Mouse (Mus musculus) spleen, adult 18-20 months (tissue): Measurements from ENCODE around the gene Tvp23b.

Experiments used
- DNase-seq, 2 experiments: peaks; one replicate each; pipeline ENCODE4 v3.0.0; 2022; ENCODE audit warnings: mixed read lengths in 2 of 2

Gene Tvp23b

DNA sequence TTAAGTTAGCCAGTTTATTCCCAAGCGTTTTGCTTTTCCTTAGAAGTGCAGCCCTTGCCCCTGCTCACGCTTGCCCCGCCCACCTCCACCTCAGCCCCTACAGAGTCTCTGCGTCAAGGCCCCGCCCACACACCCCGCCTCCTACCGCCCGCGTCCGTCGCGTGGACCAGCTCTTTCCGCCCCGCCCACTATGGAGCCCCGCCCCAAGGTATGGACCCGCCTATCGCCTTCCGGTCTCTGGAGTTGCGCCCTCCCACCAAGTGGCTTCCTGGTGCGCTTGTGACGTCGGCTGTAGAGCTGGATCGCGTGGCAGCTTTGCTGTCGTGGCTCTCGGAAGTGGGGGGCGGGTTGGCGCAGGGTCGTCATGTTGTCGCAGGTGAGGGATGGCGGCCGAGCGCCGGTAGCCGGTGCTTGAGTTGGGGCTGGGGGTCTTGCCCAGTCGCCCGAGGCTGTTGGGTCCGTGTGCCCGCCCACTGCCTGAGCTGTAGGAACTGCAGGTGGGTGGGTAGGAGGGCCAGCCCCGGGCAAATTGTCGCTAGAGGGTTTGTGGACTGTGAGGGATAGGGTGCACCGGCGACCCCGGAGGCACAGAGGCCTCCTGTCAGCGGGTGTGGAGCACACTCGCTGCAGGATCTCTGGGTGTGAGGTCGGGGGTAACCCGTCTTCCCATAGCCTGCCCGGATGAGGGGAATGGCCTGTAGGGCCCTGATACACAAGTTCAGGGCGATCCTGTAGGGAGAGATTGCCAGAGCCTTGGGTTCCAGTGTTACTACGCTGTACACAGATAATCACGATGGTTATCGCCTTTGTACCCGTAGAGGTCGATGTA lies at the start of gene Tvp23b:
Tvp23b (plus strand) TSS at position 236 of the 829 bp plus-strand sequence.
- DNase-seq, result peak; percentile 98 to 100

DNA sequence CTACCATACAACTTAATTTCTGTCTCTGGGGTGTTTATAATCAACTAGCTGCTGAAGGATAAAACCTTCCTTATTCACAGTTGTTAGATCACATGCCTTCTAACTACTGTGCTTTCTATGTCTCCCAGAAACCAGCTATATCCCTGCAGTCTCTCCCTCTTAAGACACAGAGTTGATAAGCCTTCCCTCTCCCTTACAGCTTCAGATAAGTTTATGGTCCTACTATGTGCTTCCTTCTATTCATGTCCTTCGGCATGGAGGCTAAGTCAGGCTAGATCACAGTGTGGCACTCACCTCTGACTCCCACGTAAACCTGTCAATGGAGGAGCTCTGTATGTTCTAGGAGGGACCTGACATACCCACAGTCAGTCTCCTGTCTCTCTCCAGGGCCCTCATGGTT lies 48.9 kb upstream of the Tvp23b start:
- DNase-seq, result no peak

DNA sequence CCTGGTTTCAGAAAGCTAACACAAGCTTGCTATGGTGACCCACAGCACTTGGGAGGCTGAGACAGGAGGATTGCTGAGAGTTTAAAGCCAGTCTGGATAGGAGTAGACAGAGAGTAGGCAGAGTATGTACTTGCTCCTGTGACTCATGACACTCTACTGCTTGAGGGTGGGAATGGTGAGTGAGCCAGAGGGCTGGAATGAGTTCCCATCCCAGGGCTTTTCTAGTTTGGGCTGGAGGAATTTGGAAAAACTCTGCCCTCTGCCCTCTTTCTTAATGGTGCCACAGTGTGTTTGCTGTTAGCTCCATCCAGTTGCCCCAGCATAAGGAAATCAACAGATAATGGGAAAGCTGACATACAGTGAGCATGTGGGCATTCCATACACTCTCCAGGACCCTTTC lies 47.3 kb upstream of the Tvp23b start:
- DNase-seq, result no peak

DNA sequence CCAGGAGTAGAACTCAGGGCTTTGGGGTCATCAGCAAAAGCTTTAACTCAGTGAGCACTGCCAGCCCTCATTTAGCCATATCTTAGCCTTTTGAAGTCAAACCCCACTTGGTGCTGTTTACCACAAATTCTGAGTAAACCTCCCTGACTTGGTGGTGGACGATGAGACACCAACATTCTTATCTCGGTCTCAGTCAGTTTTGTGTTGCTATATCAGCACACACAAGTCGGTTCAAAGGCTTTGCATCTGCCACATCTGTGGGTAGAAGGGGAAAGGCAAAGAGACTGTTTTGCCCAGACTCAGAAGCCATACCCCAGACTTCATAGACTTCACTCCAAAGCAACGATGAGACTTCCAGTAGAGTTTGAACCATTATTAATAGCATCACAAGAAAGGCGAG lies 34.7 kb upstream of the Tvp23b start:
- DNase-seq, result no peak

DNA sequence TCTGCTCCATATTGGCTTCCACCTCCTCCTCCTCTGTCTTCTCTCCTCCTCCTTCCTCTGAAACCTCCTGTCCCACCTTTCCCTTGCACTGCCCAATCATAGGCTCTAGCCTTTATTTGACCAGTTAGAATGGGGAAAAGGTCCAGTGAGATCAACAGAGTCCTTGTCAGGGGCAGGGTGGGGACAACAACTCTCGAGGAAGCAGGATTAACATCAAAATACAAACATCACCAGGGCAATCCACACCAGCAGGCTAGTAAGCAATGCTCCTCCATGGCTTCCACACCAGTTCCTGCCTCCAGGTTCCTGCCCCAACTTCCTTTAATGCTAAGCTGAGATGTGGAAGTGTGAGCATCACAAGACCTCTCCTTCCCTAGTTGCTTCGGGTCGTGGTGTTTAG lies 33.5 kb upstream of the Tvp23b start:
- DNase-seq, result no peak

DNA sequence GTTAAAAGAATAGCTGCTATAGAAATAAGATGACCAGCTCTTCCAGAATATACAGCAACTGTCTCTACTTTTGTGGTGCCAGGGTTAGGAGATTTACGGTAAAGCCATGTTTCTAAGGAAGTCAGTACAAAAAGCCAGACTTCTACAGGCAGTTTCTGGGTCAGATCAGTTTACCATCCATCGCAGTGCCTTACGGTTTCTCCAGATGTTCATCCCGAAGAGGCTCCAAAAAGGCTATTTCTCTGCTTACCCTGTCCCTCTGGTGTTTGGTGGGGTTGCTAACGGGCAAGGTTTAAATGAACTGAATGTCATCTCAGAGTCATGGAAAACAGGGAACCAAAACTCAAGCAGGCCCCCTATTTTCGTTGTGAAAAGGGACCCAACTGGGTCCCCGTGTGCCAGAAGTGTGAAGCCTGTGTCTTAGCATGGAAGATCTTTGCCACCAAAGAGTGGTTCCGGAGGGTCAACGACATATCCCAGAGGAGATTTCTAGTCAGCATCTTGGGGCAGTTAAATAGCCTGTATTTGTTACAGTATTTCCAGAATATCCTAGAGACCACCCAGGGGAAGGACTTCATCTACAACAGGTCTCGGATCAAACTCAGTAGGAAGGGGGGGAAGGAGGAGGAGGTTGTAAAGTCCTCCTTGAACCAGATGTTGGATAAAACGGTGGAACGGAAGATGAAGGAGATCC lies 32.1 kb upstream of the Tvp23b start, which contains the start of gene Fbxw10:
Fbxw10 (plus strand) TSS at position 109 of the 694 bp plus-strand sequence.
- DNase-seq, result peak in 1 of 2 experiments; percentile 30

DNA sequence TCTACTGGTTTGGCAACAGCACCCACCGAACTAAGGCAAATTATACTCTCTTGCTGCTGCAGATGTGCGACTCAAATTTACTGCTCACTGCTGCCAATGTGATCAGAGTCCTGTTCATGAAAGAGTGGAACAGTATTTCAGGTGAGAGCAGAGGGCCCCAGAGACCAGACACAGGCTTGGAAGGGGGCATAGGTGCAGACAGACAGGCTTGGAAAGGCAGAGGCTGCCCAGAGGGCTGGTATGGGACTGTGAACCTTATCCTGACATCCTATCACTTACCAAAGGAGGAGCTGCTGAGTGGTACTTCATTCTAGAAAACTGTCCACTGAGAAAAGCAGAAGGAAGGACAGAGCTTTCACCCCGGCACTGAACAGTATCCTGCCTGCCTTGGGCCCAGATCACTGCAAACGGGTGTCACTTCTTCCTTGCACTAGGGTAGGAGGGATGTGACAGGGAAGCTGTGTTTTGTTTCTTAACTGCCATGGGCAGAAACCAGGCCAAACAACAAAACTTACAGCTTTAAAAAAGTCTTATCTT lies 31.5 kb upstream of the Tvp23b start:
- DNase-seq, result peak in 1 of 2 experiments; percentile 8

DNA sequence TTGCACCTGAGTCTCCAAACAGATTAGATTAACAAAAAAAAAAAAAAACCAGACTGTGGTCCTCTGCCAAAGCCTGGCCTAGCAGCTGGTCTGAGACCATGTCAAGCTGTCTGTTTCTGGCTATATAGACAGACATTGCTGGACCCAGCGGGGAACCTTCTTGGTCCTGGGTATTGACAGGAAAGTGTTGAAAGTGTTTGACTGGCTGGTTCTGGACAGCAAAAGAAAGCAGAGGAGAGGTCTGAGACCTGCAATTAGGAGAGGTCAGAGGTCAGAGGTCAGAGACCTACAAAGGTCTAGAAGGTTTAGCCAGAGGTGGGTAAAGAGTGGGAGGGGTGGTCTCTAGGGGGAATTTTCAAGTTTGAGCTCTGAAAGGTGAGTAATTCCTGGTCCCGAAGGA lies 31.0 kb upstream of the Tvp23b start:
- DNase-seq, result no peak

DNA sequence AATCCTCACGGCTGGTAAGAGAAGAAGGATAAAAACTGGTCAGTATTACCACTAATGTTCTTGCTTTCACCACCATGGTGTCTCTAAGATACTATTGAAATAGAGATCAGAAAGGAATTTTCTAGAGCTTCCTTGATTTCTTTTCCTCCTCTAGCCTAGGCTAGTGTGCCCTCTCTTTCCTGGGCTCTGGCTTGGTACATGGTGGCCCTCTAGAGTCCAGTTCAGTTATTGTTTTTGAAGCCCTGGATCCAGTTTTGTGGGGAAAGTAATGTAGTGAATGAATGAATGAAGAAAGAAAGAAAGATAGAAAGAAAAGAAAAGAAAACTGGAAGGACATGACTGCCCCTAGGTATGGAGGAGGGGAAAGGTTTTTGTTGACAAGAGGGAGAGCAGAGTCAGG lies 28.1 kb upstream of the Tvp23b start:
- DNase-seq, result no peak

DNA sequence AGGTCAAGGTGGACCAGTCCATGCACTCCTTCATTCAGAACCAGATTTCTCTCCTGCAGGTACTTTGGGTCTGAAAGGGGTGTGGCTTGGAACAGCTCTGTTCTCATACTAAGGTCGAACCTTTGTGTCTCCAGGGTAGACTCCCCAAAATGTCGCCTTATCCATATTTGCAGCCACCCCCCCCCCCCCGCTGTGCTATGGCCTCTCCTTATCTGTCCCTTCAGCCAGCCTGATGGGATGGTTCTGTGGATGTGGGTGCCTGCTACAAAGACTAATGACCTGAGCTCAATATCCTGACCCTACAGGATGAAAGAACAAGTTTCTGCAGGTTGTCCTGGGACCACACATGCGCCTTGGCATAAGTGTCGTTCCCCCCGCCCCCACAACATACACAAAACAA lies 25.9 kb upstream of the Tvp23b start:
- DNase-seq, result no peak

DNA sequence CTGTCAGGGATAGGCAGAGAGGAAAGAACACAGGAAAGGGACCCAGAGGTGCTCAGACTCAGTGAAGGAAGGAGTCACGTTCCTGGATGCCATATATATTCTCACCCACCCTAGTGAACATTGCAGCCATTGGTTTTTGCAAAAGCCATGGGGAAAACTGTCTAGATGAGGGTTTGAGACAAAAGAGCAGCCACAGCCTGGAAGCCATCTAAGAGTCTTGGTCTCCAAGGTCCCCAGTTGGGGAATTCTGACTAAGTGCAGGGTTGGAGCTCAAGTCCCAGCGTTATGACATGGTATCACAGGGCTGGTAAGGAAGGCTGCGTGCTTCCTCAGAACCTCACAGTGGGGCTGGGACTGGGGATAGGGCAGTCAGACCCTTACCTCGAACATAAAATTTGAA lies 13.7 kb upstream of the Tvp23b start:
- DNase-seq, result no peak

DNA sequence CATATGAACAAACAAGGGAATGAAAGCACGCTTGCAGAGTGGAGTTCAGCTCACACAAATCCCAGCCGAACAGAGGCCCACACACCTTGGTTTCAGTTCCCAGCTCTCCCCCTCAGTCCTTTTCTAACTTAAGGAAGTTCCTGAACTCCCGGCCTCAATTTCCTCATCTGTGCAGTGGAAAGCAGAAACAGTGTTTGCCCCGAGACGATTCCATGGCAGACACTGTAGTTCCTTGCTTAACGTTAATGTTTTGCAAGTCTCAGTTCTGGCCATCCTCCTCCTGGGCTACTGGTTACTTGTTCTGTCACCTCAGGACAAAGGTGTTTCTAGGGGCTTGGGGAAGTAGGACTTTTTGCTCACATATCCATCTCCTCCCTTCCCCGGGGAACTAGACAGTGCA lies 12.6 kb upstream of the Tvp23b start:
- DNase-seq, result no peak

DNA sequence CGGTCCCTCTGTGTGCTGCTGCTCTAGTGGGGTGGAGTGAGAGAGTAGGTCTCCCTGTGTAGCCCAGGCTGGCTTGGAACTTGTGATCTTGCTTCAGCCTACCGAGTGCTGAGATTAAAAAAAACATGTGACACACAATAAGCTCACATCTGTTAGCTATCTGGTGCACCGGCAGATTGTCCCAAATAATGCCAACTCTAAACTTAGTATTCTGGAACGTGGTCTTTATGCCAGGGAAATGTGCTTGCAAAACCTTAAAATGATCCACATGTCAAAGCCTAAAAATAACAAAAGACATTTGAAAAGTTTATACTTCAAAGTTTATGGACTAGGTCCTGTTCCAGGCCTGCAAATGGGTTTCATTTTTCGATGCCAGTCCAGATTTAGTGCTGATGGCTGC lies 10.1 kb upstream of the Tvp23b start:
- no peak for DNase-seq

DNA sequence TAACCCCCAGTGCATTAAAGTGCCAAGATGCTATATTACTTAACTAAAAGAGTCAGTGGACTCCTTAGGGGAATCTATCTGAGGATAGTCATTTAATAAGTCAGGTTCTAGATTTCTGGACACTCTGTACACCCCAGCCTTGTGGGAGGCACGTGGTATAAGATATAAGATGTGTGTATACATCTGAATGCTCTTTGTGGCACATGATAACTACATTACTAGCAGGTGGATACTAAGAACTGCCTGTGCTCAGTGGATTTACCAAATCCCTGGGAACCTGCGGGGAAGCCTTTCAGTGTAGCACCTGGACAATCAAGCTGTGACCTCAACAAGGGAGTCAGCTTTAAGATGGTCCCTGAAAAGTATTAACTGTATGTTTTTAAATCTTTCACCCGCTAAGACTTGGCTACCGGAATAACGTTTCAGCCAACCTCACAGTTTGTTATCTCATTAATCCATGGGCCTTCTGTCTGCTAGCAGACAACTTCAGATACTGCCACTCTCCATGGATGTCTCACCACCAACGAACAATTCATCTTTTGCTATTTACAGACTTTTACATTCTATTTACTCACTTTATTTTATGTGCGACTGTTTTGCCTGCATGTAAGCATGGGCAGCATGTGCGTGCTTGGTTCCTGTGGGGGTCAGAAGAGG lies 9.4 kb upstream of the Tvp23b start:
- DNase-seq, result no peak

DNA sequence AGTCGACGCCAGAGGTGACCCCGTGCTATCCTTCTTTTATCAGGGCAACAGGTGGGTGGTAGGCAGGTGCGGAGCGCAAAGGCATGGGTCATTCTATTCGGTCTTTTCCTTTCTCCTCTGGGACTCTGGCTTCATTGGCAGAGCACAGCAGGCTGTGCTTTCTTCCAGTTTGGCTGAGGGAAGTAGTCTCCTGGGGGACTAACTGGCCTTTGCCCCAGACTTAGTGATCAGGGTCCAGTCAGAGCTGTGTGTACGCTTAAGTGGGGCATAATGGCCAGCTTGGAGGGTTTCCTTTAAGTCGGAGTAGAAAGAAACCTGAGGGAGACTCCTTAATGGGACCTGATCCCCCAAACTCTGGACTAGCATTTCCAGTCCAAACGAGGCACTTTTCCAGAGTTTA lies 5.8 kb upstream of the Tvp23b start:
- DNase-seq, result no peak

DNA sequence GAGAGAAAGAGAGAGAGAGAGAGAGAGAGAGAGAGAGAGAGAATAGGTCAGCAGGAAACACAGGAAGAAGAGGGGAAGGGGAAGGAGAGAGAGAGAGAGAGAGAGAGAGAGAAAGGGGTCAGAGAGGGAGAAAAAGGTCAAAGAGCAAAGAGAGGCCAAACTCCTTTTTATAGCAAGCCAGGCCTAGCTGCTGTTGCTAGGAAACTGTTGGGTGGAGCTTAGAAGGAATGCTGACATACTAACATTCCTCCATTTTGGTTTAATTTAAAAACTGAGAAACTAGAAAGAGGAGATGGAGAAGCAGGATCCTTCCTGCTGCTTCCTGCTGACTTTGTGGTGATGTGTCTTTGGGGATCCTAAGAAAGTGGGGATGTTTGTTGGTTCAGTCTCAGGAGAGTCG lies 3.6 kb upstream of the Tvp23b start:
- no peak for DNase-seq

DNA sequence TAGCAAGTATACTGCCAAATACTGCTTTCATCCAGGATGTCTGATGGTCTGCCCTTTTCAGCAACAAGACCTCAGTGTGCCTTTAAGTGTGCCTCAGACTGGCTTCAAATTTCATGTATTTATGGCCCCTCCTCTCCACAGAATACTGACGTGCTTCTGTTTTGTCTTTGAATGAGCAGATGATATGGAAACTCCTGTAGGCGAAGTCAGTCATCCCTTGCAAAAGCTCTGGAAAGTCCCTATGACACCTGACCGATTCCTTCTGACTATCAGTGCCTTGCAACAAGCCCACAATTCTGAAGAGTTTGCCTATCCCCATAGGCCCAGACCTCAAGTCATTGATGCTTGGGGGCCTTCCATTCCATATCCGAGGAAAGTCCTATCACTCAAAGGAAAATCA lies 2.8 kb upstream of the Tvp23b start:
- DNase-seq, result no peak

DNA sequence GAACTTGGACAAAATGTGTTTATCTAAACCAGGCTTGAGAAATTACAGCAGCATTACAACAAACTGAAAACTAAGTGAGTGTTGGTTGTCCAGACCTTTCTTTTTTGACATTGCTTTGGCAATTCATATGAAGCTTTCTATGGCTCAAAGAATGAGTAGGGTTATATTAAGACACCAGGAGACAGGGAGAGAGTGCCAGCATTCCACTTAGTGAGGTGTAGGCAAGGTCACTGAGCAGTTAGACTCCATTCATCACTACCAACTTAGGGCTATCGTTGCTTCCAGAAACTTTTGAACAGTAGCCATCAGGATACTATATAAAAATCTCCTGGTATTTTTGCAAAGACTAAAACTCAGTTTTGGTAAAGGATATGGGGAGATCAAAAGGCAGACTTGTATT lies 1.9 kb upstream of the Tvp23b start:
- no peak for DNase-seq

DNA sequence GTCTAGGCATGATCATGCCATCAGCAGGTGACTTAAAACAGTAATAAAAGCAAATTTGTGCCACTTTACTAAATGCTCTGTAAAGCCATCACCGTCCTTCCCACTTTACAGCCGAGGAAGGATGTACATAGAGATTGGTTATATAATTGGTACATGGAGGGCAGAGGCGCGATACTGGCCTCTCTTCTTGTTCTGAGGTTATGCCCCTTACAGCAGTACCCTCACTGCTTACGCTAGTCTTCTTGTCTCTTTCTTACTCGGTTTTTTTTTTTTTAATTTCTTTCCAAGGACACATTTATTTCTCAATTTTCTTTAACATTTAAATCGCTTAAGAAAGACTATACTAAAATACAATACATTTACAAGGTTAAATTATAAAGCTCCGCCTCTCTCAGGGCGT lies 527 bp upstream of the Tvp23b start:
- no peak for DNase-seq

DNA sequence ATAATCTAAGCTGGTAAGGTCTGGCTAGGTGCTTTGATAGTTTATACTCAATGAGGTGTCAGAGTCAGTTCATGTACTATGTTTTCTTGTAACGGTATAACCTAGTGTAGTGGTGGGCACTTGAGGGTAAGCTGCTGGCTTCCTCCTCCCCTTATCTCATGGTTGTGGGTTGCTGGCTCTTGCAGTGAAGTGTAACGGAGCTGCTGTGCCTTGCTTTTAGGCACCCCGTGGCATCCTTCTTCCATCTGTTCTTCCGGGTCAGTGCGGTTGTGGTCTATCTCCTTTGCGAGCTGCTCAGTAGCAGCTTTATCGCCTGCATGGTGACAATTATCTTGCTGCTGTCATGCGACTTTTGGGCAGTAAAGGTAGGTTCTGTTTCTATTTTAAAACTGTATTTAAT lies 4.2 kb downstream of the Tvp23b start:
- DNase-seq, result no peak

DNA sequence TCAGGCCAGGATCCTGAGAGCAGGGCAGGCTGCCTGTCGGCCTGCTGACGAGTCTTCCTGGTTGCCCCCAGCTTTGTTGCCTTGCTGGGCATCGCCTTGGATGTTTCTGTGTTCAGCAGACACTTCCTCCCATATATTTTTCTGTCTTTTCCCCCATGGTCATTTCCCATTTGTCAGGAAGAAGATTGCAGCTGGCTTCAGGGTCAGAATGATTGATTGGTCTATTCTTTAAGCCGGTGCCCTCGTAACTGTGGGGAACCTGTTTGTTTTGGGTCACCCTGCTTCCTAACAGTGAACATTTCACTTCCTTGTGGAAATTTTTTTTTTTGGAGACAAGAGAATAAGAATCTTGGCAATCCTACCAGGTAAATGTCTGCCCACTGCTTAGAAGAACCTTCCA lies 6.1 kb downstream of the Tvp23b start:
- DNase-seq, result no peak

DNA sequence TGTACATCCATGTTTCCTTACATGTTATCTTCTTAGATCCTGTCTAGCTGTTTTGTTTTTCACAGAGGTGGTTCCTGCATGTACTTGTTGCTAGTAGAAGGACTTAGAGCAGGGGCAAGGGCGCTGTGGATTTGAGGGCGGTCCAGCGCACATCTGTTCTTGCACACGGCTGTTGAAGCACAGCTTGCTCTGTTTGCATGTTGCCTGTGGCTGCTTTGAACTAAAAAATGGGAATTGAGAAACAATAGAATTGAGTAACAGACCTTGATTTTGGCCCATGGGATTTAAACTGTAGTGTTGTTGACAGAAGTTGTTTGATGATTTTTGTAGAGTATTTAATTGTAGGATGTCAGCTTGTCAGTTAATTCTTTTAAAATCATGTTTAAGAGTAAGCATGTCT lies 11.5 kb downstream of the Tvp23b start:
- DNase-seq, result no peak

DNA sequence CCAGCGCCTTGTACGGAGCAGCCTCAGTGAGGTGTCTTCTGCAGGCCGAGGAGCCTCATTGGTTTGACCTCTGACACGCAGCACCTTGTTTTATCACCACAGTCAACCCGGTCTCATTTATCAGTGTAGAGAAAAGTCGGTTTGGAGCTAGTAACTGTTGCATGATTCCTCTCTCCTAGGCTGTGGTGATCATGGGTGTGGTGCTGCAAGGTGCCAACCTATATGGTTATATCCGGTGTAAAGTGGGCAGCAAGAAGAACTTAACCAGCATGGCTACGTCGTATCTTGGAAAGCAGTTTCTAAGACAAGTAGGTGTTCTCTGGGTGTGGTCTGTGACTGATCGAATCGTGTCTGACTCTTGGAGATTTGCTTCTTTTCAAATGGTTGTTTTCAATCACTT lies 12.5 kb downstream of the Tvp23b start:
- no peak for DNase-seq
